Mouse (Mus musculus): Measurements from ENCODE around the gene Rilpl1.

DNA sequence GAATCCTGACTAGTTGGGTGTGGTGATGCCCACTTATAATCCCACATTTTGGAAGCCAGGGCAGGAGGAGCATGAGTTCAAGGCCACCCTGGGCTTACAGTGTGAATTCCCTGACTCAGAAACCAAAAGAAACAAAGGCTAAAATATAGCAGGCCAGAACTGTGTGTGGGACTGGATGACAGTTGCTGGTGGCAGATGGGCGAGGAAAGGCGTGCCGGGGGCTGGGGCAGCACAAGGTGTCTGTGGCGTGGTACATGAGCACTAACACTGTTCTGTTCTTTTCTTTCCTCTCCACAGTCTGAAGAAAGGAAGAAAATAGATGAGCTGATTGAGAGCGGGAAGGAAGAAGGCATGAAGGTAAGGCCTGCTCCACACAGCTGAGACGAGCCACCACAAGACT lies 74.4 kb downstream of the Rilpl1 start:
- no peak for TF ChIP-seq CTCF (IDR thresholded peaks at IDR 0.05; ENCODE audit: low read depth)
- TF ChIP-seq EP300 (optimal IDR thresholded peaks at IDR 0.05): no peak

Measured in stomach, postnatal 0 days (tissue).